Mouse (Mus musculus) embryonic facial prominence, embryonic 15.5 days (tissue): ENCODE measurements around the gene Gm648. TPM values are rescaled to one million over a fixed set of nuclear protein-coding genes. Genes with fewer than 3 reads are reported as not detected.
"Not testable (repeated sequence)": the region's sequence is repeated elsewhere in the genome, so short reads cannot be mapped to it uniquely, and the experiment has no call there.

Source experiments
- ATAC-seq: fragments of 200-750 bp; cut with Nextera tagmentation; 2 replicates; pipeline ENCODE4 v1.8.0; 2017; ENCODE audit warnings: low read depth, moderate TSS enrichment; ENCODE audit not compliant: insufficient number of reproducible peaks, low FRiP score, low TSS enrichment
- H3K27ac ChIP-seq: fragments of 300-500 bp; sonication (generic); replicated peaks from 2 replicates; pipeline ENCODE4 v1.5.1; 2015; ENCODE audit warnings: mild to moderate bottlenecking, inconsistent platforms
- H3K27me3 ChIP-seq: fragments of 300-500 bp; sonication (generic); 2 replicates; pipeline ENCODE4 v1.6.1; 2015; ENCODE audit warnings: inconsistent platforms
- H3K36me3 ChIP-seq: fragments of 300-500 bp; sonication (generic); 2 replicates; pipeline ENCODE4 v1.6.1; 2015; ENCODE audit warnings: mild to moderate bottlenecking, inconsistent platforms
- H3K4me1 ChIP-seq: fragments of 300-500 bp; sonication (generic); 2 replicates; pipeline ENCODE4 v1.6.1; 2015; ENCODE audit warnings: inconsistent platforms
- H3K4me2 ChIP-seq: fragments of 300-500 bp; sonication (generic); replicated peaks from 2 replicates; pipeline ENCODE4 v1.6.1; 2015; ENCODE audit warnings: mild to moderate bottlenecking, inconsistent platforms
- H3K4me3 ChIP-seq: fragments of 300-500 bp; sonication (generic); replicated peaks from 2 replicates; pipeline ENCODE4 v1.5.1; 2015; ENCODE audit warnings: mild to moderate bottlenecking, inconsistent platforms
- H3K9ac ChIP-seq: fragments of 300-500 bp; sonication (generic); 2 replicates; pipeline ENCODE4 v1.6.1; 2015; ENCODE audit warnings: inconsistent platforms
- H3K9me3 ChIP-seq: fragments of 300-500 bp; sonication (generic); replicated peaks from 2 replicates; pipeline ENCODE4 v1.6.1; 2016; ENCODE audit warnings: inconsistent platforms
- WGBS: fragments of 180-500 bp; shearing (Covaris S2); methylation state at CpG from one replicate; pipeline ENCODE4 v1.1.7; 2015; 5-methylcytosine and 5-hydroxymethylcytosine counted together
- polyA plus RNA-seq: library from polyadenylated mRNA; unstranded; fragments of >200 nt; fragmentation: Nextera tagmentation; extraction: Ambion mirVana; gene quantifications from 2 replicates; pipeline ENCODE4 v1.2.1, GENCODE M21; 2015

Gm648 gene
- polyA plus RNA-seq = 0.21 TPM in 1 of 2 replicates, not detected in the other

DNA sequence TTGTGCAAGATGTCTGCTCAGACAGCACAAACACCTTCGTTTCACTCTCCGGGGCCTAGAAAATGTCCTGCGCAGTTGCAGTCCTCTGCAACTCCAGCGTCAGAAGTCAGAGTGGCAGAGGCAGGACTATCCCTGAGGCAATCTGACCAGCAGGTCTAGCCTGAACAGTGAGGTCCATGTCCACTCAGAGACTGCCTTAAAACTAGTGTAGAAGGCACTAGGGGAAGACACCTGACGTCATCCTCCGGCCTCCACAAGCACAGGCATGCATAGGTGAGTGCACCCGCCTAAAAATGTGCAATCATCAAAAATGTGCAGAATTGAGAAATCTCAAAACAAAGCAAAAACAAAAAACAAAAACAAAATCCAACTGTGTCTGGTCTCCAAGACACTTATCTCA is at the start of gene Gm648:
Gm648 (minus strand) TSS at position 101 of the 400 bp plus-strand sequence.
- 75% methylated on average over 7 of the region's 7 CpGs for WGBS

DNA sequence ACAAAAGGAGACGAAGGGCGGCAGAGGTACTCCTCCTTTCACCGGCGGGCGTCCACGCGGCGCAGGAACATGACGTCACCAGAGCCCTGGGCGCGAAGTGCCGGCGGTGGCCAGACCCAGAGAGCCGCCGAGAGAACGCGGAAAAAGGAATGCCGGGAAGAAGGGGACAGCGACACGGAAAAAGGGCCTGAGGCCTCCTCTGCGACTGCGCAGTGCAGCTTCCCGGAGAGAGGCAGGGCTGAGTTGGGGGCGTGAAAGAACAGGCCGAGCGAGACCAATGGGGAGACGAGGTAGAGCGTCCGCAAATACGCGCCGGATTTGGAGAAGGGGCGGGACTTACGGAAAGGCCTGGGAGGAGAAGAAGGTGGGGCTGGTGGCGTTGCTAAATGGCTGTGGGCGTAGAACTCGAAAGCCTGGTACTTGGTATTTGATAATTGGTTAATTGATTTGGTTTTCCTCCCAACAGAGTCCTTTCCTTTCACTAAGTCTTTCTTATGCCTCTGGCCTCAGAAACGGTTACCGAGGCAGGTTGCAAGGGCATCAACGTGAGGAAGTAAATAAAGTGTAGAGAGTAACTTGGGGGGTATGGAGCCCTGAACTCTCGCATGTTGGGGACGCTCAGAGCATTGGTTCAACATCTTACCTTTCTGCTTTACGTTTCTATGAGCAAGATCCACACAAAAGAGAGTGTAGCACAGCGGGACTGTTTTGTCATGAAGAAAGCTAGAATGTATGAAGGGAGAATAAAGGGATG is 48.7 kb upstream of the Gm648 start, which contains the start of gene Mmgt1:
Mmgt1 (minus strand) TSS at position 183 of the 754 bp plus-strand sequence.
- H3K27ac ChIP-seq = peak within 1 kb of the TSS; percentile 66; the same call in 1 of the 2 replicates
- H3K36me3 ChIP-seq = no peaks in the 10 kb centered on the region
- peak within 1 kb of the TSS; percentile 59 for H3K9ac ChIP-seq
- peak within 1 kb of the TSS; percentile 69 for H3K4me3 ChIP-seq
- no peaks in the 10 kb centered on the region for H3K9me3 ChIP-seq
- 16% methylated on average over 44 of the region's 44 CpGs for WGBS
- peak within 1 kb of the TSS; percentile 55 for H3K4me2 ChIP-seq
- H3K27me3 ChIP-seq = no peaks in the 10 kb centered on the region
- H3K4me1 ChIP-seq = 0 out of 2 replicates have a peak, but pooled peaks cover 4% of the 10 kb centered on the region
- ATAC-seq = peak; percentile 99

More for the DNA sequence above, at the start of gene Gm648:
- no peak within 1 kb of the TSS for H3K4me3 ChIP-seq
- no peaks in the 10 kb centered on the region for H3K27me3 ChIP-seq
- no peak within 1 kb of the TSS for H3K4me2 ChIP-seq
- no peak within 1 kb of the TSS for H3K9ac ChIP-seq
- no peak within 1 kb of the TSS for H3K27ac ChIP-seq
- H3K9me3 ChIP-seq = no peaks in the 10 kb centered on the region
- no peaks in the 10 kb centered on the region for H3K4me1 ChIP-seq
- ATAC-seq = no peak
- no peaks in the 10 kb centered on the region for H3K36me3 ChIP-seq

DNA sequence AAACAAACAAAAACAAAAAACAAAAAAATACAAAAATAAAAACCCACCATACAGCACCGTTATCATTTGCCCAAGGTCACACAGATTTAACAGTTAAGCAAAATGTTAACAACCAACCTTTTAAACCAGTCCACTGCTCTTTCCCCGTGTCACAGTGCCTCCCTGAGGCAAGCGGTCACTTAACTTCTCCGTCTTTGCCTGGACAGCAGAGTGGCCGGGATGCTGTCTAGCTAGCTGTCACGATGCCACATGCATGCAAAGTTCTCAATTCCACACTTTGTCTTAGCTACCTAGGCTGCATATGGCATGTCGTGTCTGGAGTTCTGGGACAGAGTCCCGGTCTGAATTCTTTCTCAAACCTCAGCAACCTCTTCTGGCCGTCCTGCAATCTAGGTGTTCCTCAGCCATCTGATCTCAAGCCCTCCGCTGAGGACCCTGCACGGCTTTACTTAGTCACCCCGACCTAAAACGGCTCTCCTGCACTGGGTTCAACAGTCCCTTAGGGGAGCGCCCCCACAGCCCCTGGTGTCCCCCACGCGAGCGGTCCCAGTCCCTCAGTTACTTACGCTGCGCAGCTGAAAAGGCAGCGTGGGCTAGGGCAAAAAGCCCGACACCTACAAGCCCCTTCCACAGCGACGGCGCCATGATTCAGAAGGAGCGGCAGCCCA is 47.9 kb upstream of the Gm648 start:
- H3K4me3 ChIP-seq = peak overlapping the region; percentile 69
- H3K27ac ChIP-seq = peak overlapping the region; percentile 66; the same call in 1 of the 2 replicates
- H3K4me1 ChIP-seq = 0 out of 2 replicates have a peak, but pooled peaks cover 4% of the 10 kb centered on the region
- no peaks in the 10 kb centered on the region for H3K27me3 ChIP-seq
- ATAC-seq = peak; percentile 56
- H3K9ac ChIP-seq = peak overlapping the region; percentile 59
- WGBS = 14% methylated on average over 25 of the region's 25 CpGs
- no peaks in the 10 kb centered on the region for H3K36me3 ChIP-seq
- no peaks in the 10 kb centered on the region for H3K9me3 ChIP-seq
- peak overlapping the region; percentile 55 for H3K4me2 ChIP-seq

DNA sequence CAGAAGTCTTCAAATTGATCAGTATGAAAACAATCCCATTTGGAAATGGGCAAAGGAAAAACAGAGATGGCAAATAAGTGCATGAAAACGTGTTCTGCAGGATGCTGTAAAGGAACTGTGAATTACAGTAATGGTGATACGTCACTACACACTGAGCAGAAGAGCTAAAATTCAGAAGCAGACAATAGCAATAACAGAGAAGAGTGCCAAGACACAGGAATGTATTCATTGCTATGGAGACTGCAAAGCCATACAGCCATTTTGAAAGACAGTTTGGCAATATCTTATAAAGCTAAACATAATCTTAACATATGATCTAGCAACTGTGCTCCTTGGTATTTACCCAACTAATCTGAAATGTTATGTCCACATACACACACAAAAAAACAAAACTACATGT is 28.8 kb upstream of the Gm648 start:
- no peak for ATAC-seq
- WGBS = 77% methylated on average over 2 of the region's 2 CpGs

DNA sequence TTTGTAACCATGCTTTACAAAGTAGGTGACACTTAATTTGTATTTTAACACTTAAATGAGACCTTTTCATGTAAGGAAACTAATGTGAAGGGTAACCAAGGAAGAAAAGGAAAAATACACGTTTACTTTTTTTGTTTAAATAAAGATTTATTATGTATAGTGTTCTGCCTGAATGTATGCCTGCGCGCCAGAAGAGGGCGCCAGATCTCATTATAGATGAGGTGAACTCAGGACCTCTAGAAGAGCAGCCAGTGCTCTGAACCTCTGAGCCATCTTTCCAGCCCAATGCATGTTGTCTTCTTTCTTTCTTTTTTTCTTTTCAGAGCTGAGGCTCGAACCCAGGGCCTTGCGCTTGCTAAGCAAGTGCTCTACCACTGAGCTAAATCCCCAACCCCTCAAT is 23.1 kb upstream of the Gm648 start:
- Histone ChIP-seq H3K4me3 (no peak overlapping the region), H3K27ac (no peak overlapping the region), H3K36me3 (no peaks in the 10 kb centered on the region), H3K4me2 (no peak overlapping the region), H3K9me3 (no peaks in the 10 kb centered on the region), H3K4me1 (no peaks in the 10 kb centered on the region), H3K9ac (no peak overlapping the region), H3K27me3 (no peaks in the 10 kb centered on the region)
- no peak for ATAC-seq
- 19% methylated on average over 6 of the region's 6 CpGs for WGBS

More for the DNA sequence above, 28.8 kb upstream of the Gm648 start:
- Histone ChIP-seq H3K36me3 (no peaks in the 10 kb centered on the region), H3K4me2 (no peak overlapping the region), H3K27ac (no peak overlapping the region), H3K4me1 (no peaks in the 10 kb centered on the region), H3K4me3 (no peak overlapping the region), H3K9me3 (no peaks in the 10 kb centered on the region), H3K27me3 (no peaks in the 10 kb centered on the region), H3K9ac (no peak overlapping the region)

DNA sequence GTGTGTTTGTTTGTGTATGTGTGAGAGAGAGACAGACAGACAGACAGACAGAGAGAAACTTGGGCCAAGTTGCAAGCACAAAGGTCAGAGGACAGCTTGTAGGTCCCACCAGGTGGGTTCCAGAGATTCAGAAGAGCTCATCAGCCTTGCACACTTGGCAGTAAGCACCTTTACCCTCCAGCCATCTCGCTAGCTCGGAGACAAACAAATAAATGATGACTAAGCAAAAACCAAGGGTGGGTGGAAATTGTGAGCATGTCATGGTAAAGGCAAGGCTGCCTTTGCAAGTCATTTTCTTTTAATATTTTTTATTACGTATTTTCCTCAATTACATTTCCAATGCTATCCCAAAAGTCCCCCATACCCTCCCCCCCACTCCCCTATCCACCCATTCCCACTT is 4.2 kb upstream of the Gm648 start:
- WGBS = 78% methylated on average over 3 of the region's 3 CpGs

DNA sequence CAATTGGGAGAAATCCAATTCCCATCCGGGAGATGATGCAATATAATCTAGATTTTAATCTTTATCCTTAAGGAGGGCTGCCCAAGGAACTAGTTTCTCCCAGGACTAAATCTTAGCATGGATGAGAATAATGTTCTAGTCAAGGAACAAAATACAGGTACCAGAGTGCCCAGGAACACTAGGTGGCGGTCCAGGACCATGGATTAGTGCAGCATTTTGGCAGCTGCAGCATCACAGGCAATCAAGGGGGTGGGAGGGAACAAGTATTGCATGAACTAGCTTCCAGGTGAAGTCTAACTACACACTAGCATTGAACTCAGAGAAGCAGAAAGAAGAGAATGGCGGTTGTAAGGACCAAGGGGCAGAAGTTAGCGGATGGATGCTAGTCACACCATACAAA is 12.2 kb downstream of the Gm648 start:
- H3K36me3 ChIP-seq = no peaks in the 10 kb centered on the region
- no peak overlapping the region for H3K4me2 ChIP-seq
- H3K27me3 ChIP-seq = no peaks in the 10 kb centered on the region
- WGBS = 60% methylated on average over 4 of the region's 4 CpGs
- no peaks in the 10 kb centered on the region for H3K9me3 ChIP-seq
- no peak overlapping the region for H3K27ac ChIP-seq
- H3K4me3 ChIP-seq = no peak overlapping the region
- H3K4me1 ChIP-seq = no peaks in the 10 kb centered on the region
- no peak overlapping the region for H3K9ac ChIP-seq
- ATAC-seq = no peak

More for the DNA sequence above, 4.2 kb upstream of the Gm648 start:
- Histone ChIP-seq H3K27ac (no peak overlapping the region), H3K4me2 (no peak overlapping the region), H3K9me3 (no peaks in the 10 kb centered on the region), H3K36me3 (no peaks in the 10 kb centered on the region), H3K27me3 (no peaks in the 10 kb centered on the region), H3K9ac (no peak overlapping the region), H3K4me3 (no peak overlapping the region), H3K4me1 (no peaks in the 10 kb centered on the region)
- ATAC-seq = no peak

DNA sequence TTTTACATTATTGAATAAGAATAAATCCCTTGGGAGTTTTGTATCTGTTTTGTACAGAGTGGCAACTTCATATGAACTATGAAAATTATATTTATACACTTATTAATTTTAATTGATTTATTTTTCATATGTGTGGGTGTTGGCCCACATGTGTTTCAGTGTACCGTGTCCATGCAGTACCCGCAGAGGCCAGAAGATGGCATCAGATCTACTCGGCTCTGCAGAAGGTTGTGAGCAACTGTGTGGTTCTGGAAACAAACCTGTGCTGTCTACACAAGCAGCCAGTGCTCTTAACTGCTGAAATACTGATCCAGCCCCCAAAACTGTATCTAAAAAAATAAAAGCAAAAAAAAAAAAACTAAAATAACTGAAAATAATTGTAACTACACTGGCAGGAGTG is 18.1 kb downstream of the Gm648 start:
- Histone ChIP-seq H3K4me3 (no peak overlapping the region), H3K27me3 (no peaks in the 10 kb centered on the region), H3K36me3 (no peaks in the 10 kb centered on the region), H3K9ac (no peak overlapping the region), H3K4me1 (no peaks in the 10 kb centered on the region), H3K27ac (no peak overlapping the region), H3K4me2 (no peak overlapping the region), H3K9me3 (no peaks in the 10 kb centered on the region)
- no peak for ATAC-seq
- WGBS = 10% methylated on average over 3 of the region's 3 CpGs

DNA sequence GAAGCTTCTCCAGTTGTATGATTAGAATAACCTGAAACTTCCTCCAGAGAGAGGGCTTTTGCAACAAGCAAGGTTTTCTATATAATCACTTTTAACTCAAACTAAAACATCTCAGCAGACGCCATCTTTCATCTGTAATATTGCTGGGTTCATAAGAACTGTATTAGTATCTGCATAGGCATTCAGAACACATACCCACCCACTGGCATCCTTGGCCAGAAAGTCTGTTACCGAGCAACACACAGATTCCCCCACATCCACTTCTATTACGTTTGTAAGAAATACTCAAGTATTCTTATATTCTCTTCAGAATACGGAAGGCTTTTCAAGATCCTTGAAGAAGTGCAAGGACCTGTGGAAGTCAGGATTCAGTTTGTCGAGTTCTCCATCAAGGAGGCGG is 25.0 kb downstream of the Gm648 start, which contains the start of gene Gm10477:
Gm10477 (plus strand) TSS at position 301 of the 400 bp plus-strand sequence.
- H3K4me2 ChIP-seq, H3K9ac ChIP-seq, H3K36me3 ChIP-seq, H3K9me3 ChIP-seq, H3K27me3 ChIP-seq, H3K4me3 ChIP-seq, H3K4me1 ChIP-seq, ATAC-seq, H3K27ac ChIP-seq: not testable (repeated sequence)
- 85% methylated on average over 6 of the region's 6 CpGs for WGBS

DNA sequence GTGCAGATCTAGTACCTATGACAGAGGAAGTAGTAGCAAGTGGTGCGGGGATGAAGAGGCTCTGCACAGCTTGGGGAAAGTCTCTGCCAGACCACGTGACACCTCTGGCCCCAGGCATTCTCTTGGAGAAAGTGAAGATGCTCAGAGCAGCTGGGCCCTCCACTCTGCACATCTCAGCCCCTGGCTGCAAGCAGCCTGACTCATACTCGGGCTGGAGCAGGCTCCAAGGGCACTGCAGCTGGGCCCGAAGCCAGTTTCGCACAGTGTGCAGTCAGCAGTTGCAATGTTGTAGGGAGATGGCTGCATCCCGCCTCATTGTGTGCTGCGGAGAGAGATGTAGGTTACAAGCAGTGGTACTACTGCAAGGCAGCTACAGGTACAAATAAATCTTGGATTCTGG is 52.2 kb downstream of the Gm648 start:
- H3K4me1 ChIP-seq = no peaks in the 10 kb centered on the region
- no peak for ATAC-seq
- no peaks in the 10 kb centered on the region for H3K9me3 ChIP-seq
- no peak overlapping the region for H3K4me3 ChIP-seq
- no peak overlapping the region for H3K4me2 ChIP-seq
- H3K27ac ChIP-seq = no peak overlapping the region
- no peaks in the 10 kb centered on the region for H3K27me3 ChIP-seq
- 70% methylated on average over 7 of the region's 7 CpGs for WGBS
- 0 out of 2 replicates have a peak, but pooled peaks cover 9% of the 10 kb centered on the region for H3K36me3 ChIP-seq
- no peak overlapping the region for H3K9ac ChIP-seq
